Mouse (Mus musculus) yolk sac, embryonic 10.5 days (tissue): Measurements from ENCODE around the gene Ms4a4c.
"Not testable (repeated sequence)": the region's sequence is repeated elsewhere in the genome, so short reads cannot be mapped to it uniquely, and the experiment has no call there.

Source experiments
- DNase-seq: peaks from one replicate; pipeline ENCODE4 v3.0.0-alpha.2; 2017; ENCODE audit warnings: low spot score

Gene Ms4a4c

DNA sequence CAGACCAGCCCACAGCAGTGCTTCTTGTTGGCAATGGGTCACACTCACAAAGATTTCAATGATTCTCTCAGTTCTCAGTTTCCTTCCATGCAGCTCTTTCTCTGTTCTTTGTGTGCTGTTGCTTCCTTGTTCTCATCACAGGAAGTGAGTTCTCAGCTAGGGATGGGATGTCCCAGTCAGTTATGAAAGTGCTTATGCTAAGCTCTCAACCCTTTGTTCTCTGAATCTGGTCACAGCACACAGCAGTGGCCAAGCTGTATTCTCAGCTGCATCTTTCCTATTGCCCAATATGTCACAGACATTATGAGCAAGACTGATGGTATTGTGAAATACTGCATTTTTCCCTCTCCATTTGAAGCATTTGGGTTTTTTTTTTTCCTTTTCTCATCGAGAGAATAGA lies 60.2 kb downstream of the Ms4a4c start:
- not testable (repeated sequence) for DNase-seq

DNA sequence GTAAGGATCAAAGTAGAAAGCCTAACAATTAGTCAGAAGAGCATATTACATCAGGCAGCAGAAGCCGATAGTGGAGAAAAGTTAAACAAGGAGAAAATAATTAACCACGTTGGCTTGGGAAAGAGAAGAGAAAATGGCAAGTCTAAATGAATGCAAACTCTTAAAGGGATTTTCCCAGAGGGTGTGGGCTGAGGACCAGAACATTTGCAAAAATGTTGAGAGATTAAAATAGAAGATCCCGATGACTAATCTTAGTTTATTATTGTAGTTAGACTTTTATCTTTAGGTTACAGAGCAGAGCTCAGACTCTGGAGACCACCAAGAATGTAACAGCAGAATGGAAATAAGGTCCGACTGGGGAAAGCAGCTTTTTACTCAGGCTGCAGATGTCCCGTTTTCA lies 61.9 kb downstream of the Ms4a4c start:
- DNase-seq: no peak

DNA sequence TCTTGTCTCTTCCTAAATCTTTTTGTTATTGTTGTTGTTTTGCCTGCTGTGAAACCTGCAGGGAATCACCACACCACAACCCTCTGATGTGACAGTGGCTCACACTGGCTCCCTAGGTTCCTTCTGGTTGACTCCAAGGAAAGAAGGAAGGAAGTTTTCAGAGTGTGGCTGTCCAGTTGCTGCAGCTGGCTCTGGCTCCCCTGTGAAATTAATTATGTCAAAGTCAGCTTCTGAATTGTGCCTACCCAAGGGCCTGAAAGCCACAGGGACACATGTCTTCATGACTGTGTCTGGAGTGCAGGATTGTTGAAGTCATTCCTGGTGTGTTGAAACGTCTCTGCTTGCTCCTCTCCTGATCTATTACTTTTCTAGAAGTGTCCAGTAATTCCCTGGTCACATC lies 63.8 kb downstream of the Ms4a4c start:
- not testable (repeated sequence) for DNase-seq

DNA sequence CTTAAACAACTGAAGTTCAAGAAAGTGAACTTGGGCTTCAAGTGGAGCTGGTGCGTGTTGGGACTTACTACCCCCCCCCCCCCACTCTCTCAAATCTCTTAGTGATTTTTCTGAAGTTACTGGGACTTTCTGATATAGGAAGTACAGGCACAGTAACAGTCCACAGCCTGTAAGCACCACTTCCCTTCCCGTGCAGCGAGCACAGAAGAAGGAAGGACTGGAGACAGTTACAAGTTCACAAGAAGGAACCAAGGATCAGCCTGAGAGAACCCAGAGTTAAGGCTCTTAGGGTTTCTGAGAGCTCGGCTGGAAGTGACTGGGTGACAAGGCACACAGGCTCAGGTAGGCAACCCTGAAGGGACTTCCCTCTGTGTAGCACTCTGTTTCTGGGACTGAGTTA lies 64.6 kb downstream of the Ms4a4c start, which contains the start of gene Ms4a6c:
Gene Ms4a6c, plus strand, starts transcription at position 152 of the 400 bp plus-strand sequence.
- not testable (repeated sequence) for DNase-seq
